ENCODE assay signal across 11 mouse cellular contexts in the genomic region with DNA sequence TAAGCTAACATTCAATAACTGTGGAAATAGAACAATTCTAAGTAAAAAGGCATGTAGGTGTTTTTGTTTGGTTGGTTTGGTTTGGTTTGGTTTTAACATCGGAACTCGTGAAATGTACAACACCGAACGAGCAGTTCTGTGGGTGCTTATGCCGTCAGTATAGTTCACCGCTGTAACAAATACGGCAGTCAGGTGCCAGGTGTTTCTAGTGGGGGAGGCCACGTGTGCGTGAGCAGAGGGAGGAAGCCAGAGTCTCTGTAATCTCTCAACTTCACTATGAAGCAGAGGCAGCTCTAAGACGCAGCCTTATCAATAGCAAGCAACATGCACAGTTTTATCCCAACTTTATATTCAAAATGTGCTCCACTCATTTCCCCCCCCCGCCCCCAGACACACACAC. TPM values are rescaled to one million over a fixed set of nuclear protein-coding genes. Genes with fewer than 3 reads are reported as not detected.
DNase-seq lines count a peak whose midpoint lies in the region; ATAC-seq and TF ChIP-seq lines count a peak whose summit lies in the region.
"Had no signal": no experiment of that assay in that cellular context is flagged by ENCODE, and none has a peak within 500 bp of the region (broad histone marks: within the 10 kb centered on the region; RNA-seq: fewer than 3 reads in every experiment).

No protein-coding gene starts in this region.

- no peak overlapping the region for H3K27ac ChIP-seq in heart, embryonic 16.5 days (ENCODE audit: low read length)
- no peak overlapping the region for H3K27ac ChIP-seq in stomach, embryonic 15.5 days
- H3K27ac ChIP-seq in stomach, postnatal 0 days (replicated peaks) = no peak overlapping the region
- no peak overlapping the region for H3K27ac ChIP-seq in hindbrain, postnatal 0 days

- ATAC-seq in heart, embryonic 16.5 days (replicated peaks; ENCODE audit: extremely low read depth, insufficient read depth, low FRiP score) = no peak
- no peak for ATAC-seq in stomach, embryonic 15.5 days (ENCODE audit: insufficient read depth, low FRiP score, low read depth)
- ATAC-seq in stomach, postnatal 0 days (ENCODE audit: low FRiP score, low TSS enrichment) = no peak
- ATAC-seq in hindbrain, postnatal 0 days = no peak
- ATAC-seq: inflammation-experienced regulatory T-cells, adult 6 months had no signal

- peaks cover 23% of the 10 kb centered on the region for H3K27me3 ChIP-seq in heart, embryonic 16.5 days (ENCODE audit: control insufficient read depth, insufficient read depth, low read length)
- peaks cover 11% of the 10 kb centered on the region; the same call in 1 of the 2 replicates for H3K27me3 ChIP-seq in stomach, embryonic 15.5 days (replicated peaks)
- H3K27me3 ChIP-seq in stomach, postnatal 0 days (ENCODE audit: control insufficient read depth, insufficient read depth, low read length) = no peaks in the 10 kb centered on the region
- H3K27me3 ChIP-seq in hindbrain, postnatal 0 days (ENCODE audit: insufficient read depth, low read length) = no peaks in the 10 kb centered on the region
- H3K27me3 ChIP-seq in splenic B cell, adult 2 months (ENCODE audit: control insufficient read depth, insufficient read depth, low read length, poor library complexity, severe bottlenecking) = no peaks in the 10 kb centered on the region; the same call in 1 of the 2 replicates

- DNase-seq in heart, postnatal 4 days = no peak
- no peak for DNase-seq in stomach, postnatal 0 days (ENCODE audit: low spot score)
- DNase-seq in hindbrain, postnatal 0 days (ENCODE audit: low spot score) = no peak
- peak; percentile 47 for DNase-seq in splenic B cell, adult 2 months (ENCODE audit: low read depth, low spot score)
- no peak for DNase-seq in cerebellum, adult 8-10 months
- DNase-seq in urinary bladder, postnatal 36 days (ENCODE audit: low spot score in 2 of 2) = no peak
- DNase-seq: cerebellum, postnatal 14 days had no signal

- H3K36me3 ChIP-seq in heart, embryonic 16.5 days (ENCODE audit: control insufficient read depth, insufficient read depth) = no peaks in the 10 kb centered on the region
- no peaks in the 10 kb centered on the region for H3K36me3 ChIP-seq in stomach, embryonic 15.5 days
- H3K36me3 ChIP-seq in stomach, postnatal 0 days (ENCODE audit: control insufficient read depth, insufficient read depth, low read length) = no peaks in the 10 kb centered on the region
- H3K36me3 ChIP-seq in hindbrain, postnatal 0 days (ENCODE audit: insufficient read depth, low read length) = no peaks in the 10 kb centered on the region
- H3K36me3 ChIP-seq in splenic B cell, adult 2 months (ENCODE audit: control insufficient read depth, insufficient read depth, low read length, poor library complexity, severe bottlenecking) = no peaks in the 10 kb centered on the region

- no peak for TF ChIP-seq CTCF in stomach, postnatal 0 days (IDR thresholded peaks at IDR 0.05; ENCODE audit: low read depth)
- no peak for TF ChIP-seq CTCF in hindbrain, postnatal 0 days (IDR thresholded peaks at IDR 0.05; ENCODE audit: low read depth)

- peaks cover 3% of the 10 kb centered on the region for H3K4me1 ChIP-seq in heart, embryonic 16.5 days (ENCODE audit: control insufficient read depth, insufficient read depth, low read length)
- H3K4me1 ChIP-seq in stomach, embryonic 15.5 days = 0 out of 2 replicates have a peak, but pooled peaks cover 6% of the 10 kb centered on the region
- H3K4me1 ChIP-seq in stomach, postnatal 0 days (replicated peaks; ENCODE audit: control insufficient read depth, insufficient read depth) = 0 out of 2 replicates have a peak, but pooled peaks cover 3% of the 10 kb centered on the region
- no peaks in the 10 kb centered on the region for H3K4me1 ChIP-seq in hindbrain, postnatal 0 days (ENCODE audit: insufficient read depth, low read length)

- WGBS in heart, embryonic 16.5 days = 48% methylated on average over 11 of the region's 11 CpGs
- WGBS in stomach, embryonic 15.5 days = 51% methylated on average over 11 of the region's 11 CpGs
- WGBS in stomach, postnatal 0 days = 50% methylated on average over 11 of the region's 11 CpGs
- 54% methylated on average over 11 of the region's 11 CpGs for WGBS in hindbrain, postnatal 0 days

- no peak for TF ChIP-seq EP300 in stomach, postnatal 0 days (optimal IDR thresholded peaks at IDR 0.05)

- H3K9me3 ChIP-seq in heart, embryonic 16.5 days (replicated peaks; ENCODE audit: control insufficient read depth, low read length) = peaks cover 3% of the 10 kb centered on the region; the same call in 1 of the 2 replicates
- no peaks in the 10 kb centered on the region for H3K9me3 ChIP-seq in stomach, embryonic 15.5 days
- peaks cover 4% of the 10 kb centered on the region; the same call in 1 of the 2 replicates for H3K9me3 ChIP-seq in stomach, postnatal 0 days (ENCODE audit: control insufficient read depth, low read length)
- no peaks in the 10 kb centered on the region for H3K9me3 ChIP-seq in hindbrain, postnatal 0 days (ENCODE audit: low read length)

- H3K4me3 ChIP-seq in heart, embryonic 16.5 days (ENCODE audit: low read length) = no peak overlapping the region
- H3K4me3 ChIP-seq in stomach, embryonic 15.5 days (replicated peaks) = 0 out of 2 replicates have a peak overlapping the region, but pooled peaks have one; percentile 4
- no peak overlapping the region for H3K4me3 ChIP-seq in stomach, postnatal 0 days (ENCODE audit: low read depth, low read length)
- no peak overlapping the region for H3K4me3 ChIP-seq in hindbrain, postnatal 0 days (ENCODE audit: low read length)

- H3K9ac ChIP-seq in heart, embryonic 16.5 days (ENCODE audit: low read length) = no peak overlapping the region
- no peak overlapping the region for H3K9ac ChIP-seq in stomach, embryonic 15.5 days
- no peak overlapping the region for H3K9ac ChIP-seq in stomach, postnatal 0 days (ENCODE audit: low read length)
- no peak overlapping the region for H3K9ac ChIP-seq in hindbrain, postnatal 0 days (replicated peaks; ENCODE audit: low read length)

- H3K4me2 ChIP-seq in heart, embryonic 16.5 days (ENCODE audit: low read depth, low read length) = peak overlapping the region; percentile 23; the same call in 1 of the 2 replicates
- peak overlapping the region; percentile 23 for H3K4me2 ChIP-seq in stomach, embryonic 15.5 days
- H3K4me2 ChIP-seq in stomach, postnatal 0 days (replicated peaks; ENCODE audit: low read depth) = no peak overlapping the region
- H3K4me2 ChIP-seq in hindbrain, postnatal 0 days (ENCODE audit: low read depth, low read length) = peak overlapping the region; percentile 95; the same call in 1 of the 2 replicates

RNA-seq across cellular contexts. Expression of a gene that starts 16.9 kb away (rescaled TPM):
- 1.1 and 1.3 TPM in 2 replicates for polyA plus RNA-seq in heart, embryonic 16.5 days (2015; fragmentation: Nextera tagmentation; extraction: Ambion mirVana)
- total RNA-seq in heart, postnatal 4 days (2021) = under 1 TPM; 0.36 to 0.56 TPM
- polyA plus RNA-seq in stomach, embryonic 15.5 days (2015; fragmentation: Nextera tagmentation; extraction: Ambion mirVana) = 1.3 and 1.7 TPM in 2 replicates
- polyA plus RNA-seq in stomach, postnatal 0 days (2015; fragmentation: Nextera tagmentation; extraction: Ambion mirVana) = 1.1 and 1.2 TPM in 2 replicates
- 0.58 TPM in 1 of 2 replicates, not detected in the other for total RNA-seq in hindbrain, postnatal 0 days (2014; rRNA removed)
- polyA plus RNA-seq in hindbrain, postnatal 0 days (2015; fragmentation: Nextera tagmentation; extraction: Ambion mirVana) = 0.55 and 0.71 TPM in 2 replicates
- total RNA-seq: left cerebral cortex, postnatal 10 days had no signal
- polyA plus RNA-seq: inflammation-experienced regulatory T-cells, adult 6 months had no signal

RNA-seq across cellular contexts. Expression of a gene that starts 29.1 kb away (rescaled TPM):
- 10.2 and 10.7 TPM in 2 replicates for polyA plus RNA-seq in heart, embryonic 16.5 days (2015; fragmentation: Nextera tagmentation; extraction: Ambion mirVana)
- total RNA-seq in heart, postnatal 4 days (2021) = 1 to 10 TPM; 4.2 to 4.6 TPM
- polyA plus RNA-seq in stomach, embryonic 15.5 days (2015; fragmentation: Nextera tagmentation; extraction: Ambion mirVana) = 18.7 and 18.8 TPM in 2 replicates
- 17.9 and 21.0 TPM in 2 replicates for polyA plus RNA-seq in stomach, postnatal 0 days (2015; fragmentation: Nextera tagmentation; extraction: Ambion mirVana)
- 15.2 and 15.9 TPM in 2 replicates for total RNA-seq in hindbrain, postnatal 0 days (2014; rRNA removed)
- 14.1 and 15.5 TPM in 2 replicates for polyA plus RNA-seq in hindbrain, postnatal 0 days (2015; fragmentation: Nextera tagmentation; extraction: Ambion mirVana)

RNA-seq across cellular contexts. Expression of a gene that starts 59.3 kb away (rescaled TPM):
- 2.5 and 3.0 TPM in 2 replicates for polyA plus RNA-seq in heart, embryonic 16.5 days (2015; fragmentation: Nextera tagmentation; extraction: Ambion mirVana)
- total RNA-seq in heart, postnatal 4 days (2021) = 1 to 10 TPM; 1.3 TPM
- 2.1 and 3.2 TPM in 2 replicates for polyA plus RNA-seq in stomach, embryonic 15.5 days (2015; fragmentation: Nextera tagmentation; extraction: Ambion mirVana)
- polyA plus RNA-seq in stomach, postnatal 0 days (2015; fragmentation: Nextera tagmentation; extraction: Ambion mirVana) = 5.3 and 5.6 TPM in 2 replicates
- 2.2 and 5.3 TPM in 2 replicates for total RNA-seq in hindbrain, postnatal 0 days (2014; rRNA removed)
- 3.6 and 4.3 TPM in 2 replicates for polyA plus RNA-seq in hindbrain, postnatal 0 days (2015; fragmentation: Nextera tagmentation; extraction: Ambion mirVana)
